Mouse (Mus musculus) E14TG2a.4 (cell line): Measurements from ENCODE around the gene 4933417A18Rik.

Source experiments
- CTCF ChIP-seq: conservative IDR thresholded peaks from 2 replicates; pipeline ENCODE4 v1.5.1; 2014; ENCODE audit warnings: low read length
- POU5F1 ChIP-seq: IDR thresholded peaks from 2 replicates; pipeline ENCODE4 v1.6.1; 2014; ENCODE audit warnings: low read length, borderline replicate concordance

GRCm38 (mm10) chr13:34942370-34942769 lies 18.2 kb downstream of the 4933417A18Rik start:
- TF ChIP-seq CTCF (no peak), POU5F1 (no peak)
